Comparison of ENCODE assay signal across 27 mouse cellular contexts in genomic region chr19:6245806-6246205, GRCm38 (mm10). TPM values are rescaled to one million over a fixed set of nuclear protein-coding genes. Genes with fewer than 3 reads are reported as not detected.
DNase-seq lines count a peak whose midpoint lies in the region; TF ChIP-seq lines count a peak whose summit lies in the region.
"Had no signal": no experiment of that assay in that cellular context is flagged by ENCODE, and none has a peak within 500 bp of the region (broad histone marks: within the 10 kb centered on the region; RNA-seq: fewer than 3 reads in every experiment).

No protein-coding gene starts in this region.

- no peak overlapping the region for H3K27ac ChIP-seq in heart, adult 2 months
- H3K27ac ChIP-seq: forebrain, embryonic 10.5 days; forebrain, embryonic 13.5 days; gastrocnemius, adult 2 months; hindbrain, embryonic 12.5 days; hindbrain, embryonic 15.5 days had no signal

- intact Hi-C loops in heart, adult 2 months (cut with DNase I) = no loop called here

- WGBS in heart, adult 2 months = 33% methylated on average over 1 of the region's 1 CpGs

- H3K36me3 ChIP-seq in heart, adult 2 months (ENCODE audit: control insufficient read depth, insufficient read depth, low read length) = no peaks in the 10 kb centered on the region

- H3K79me2 ChIP-seq in heart, adult 2 months (replicated peaks; ENCODE audit: control insufficient read depth, insufficient read depth, low read length) = no peaks in the 10 kb centered on the region

- no peaks in the 10 kb centered on the region; the same call in none of the 2 replicates for H3K4me1 ChIP-seq in heart, adult 2 months (ENCODE audit: control insufficient read depth, insufficient read depth, low read length)

- TF ChIP-seq POLR2A in heart, adult 2 months (IDR thresholded peaks at IDR 0.05; ENCODE audit: insufficient read depth, low read depth, low read length) = no peak

- peak; percentile 11; the same call in 1 of the 2 replicates for TF ChIP-seq CTCF in heart, adult 2 months (IDR thresholded peaks at IDR 0.05)

- no peaks in the 10 kb centered on the region for H3K27me3 ChIP-seq in heart, adult 2 months (ENCODE audit: control insufficient read depth, insufficient read depth, low read length)
- H3K27me3 ChIP-seq: CH12.LX; forebrain, embryonic 13.5 days; hindbrain, embryonic 12.5 days; hindbrain, embryonic 15.5 days; Patski had no signal

- no peak overlapping the region for H3K9ac ChIP-seq in heart, adult 2 months (ENCODE audit: low read depth, low read length)
- H3K9ac ChIP-seq: forebrain, embryonic 13.5 days; hindbrain, embryonic 12.5 days; hindbrain, embryonic 15.5 days had no signal

- no peak for TF ChIP-seq EP300 in heart, adult 2 months (IDR thresholded peaks at IDR 0.05; ENCODE audit: insufficient read depth, low read depth, low read length)

- no peak for DNase-seq in heart, adult 2 months
- DNase-seq in heart, adult 11 months = no peak
- DNase-seq in MN1 (ENCODE audit: low spot score) (peak; percentile 48), adipocyte (ENCODE audit: low spot score) (peak; percentile 79)
- no peak for DNase-seq in thymus, postnatal 36 days
- DNase-seq in spleen, postnatal 14 days (ENCODE audit: low spot score in 2 of 2) = no peak
- DNase-seq in adrenal gland, postnatal 4 days (ENCODE audit: low spot score in 2 of 2) = no peak
- DNase-seq: adrenal gland, adult 8-10 months; adrenal gland, postnatal 25 days; B cell, adult 2 months; cerebellum, adult 18-20 months; cerebellum, adult 9-10 months; cerebellum, postnatal 14 days; gastrocnemius, adult 2 months; gastrocnemius, postnatal 14 days had no signal

- no peak overlapping the region for H3K4me3 ChIP-seq in heart, adult 2 months
- H3K4me3 ChIP-seq: forebrain, embryonic 10.5 days; forebrain, embryonic 13.5 days; gastrocnemius, adult 2 months; hindbrain, embryonic 12.5 days; hindbrain, embryonic 15.5 days had no signal

RNA-seq across cellular contexts. Expression of gene Atg2a, which starts 4.3 kb away (rescaled TPM):
- 10 to 100 TPM; 20.5 to 24.5 TPM for total RNA-seq in heart, adult 2 months (2021)
- 26.3 and 26.7 TPM in 2 replicates for polyA plus RNA-seq in heart, adult 2 months (2012; rRNA removed)
- 10 to 100 TPM; 40.0 to 41.1 TPM for total RNA-seq in adrenal gland, postnatal 4 days (2021)

RNA-seq across cellular contexts. Expression of gene Ppp2r5b, which starts 10.1 kb away (rescaled TPM):
- 10 to 100 TPM; 34.8 to 35.1 TPM for total RNA-seq in heart, adult 2 months (2021)
- 36.8 and 40.6 TPM in 2 replicates for polyA plus RNA-seq in heart, adult 2 months (2012; rRNA removed)
- 10 to 100 TPM; 68.4 to 71.2 TPM for total RNA-seq in adrenal gland, postnatal 4 days (2021)

RNA-seq across cellular contexts. Expression of gene Gpha2, which starts 19.6 kb away (rescaled TPM):
- not detected for total RNA-seq in heart, adult 2 months (2021)
- 0.27 TPM in 1 of 2 replicates, not detected in the other for polyA plus RNA-seq in heart, adult 2 months (2012; rRNA removed)
- total RNA-seq in adrenal gland, postnatal 4 days (2021) = 10 to 100 TPM; 40.5 to 50.4 TPM
- total RNA-seq: CH12.LX; gastrocnemius, adult 2 months; gastrocnemius, postnatal 14 days; heart, adult 8-10 months; heart, postnatal 25 days; MEL had no signal
- polyA plus RNA-seq: forebrain, embryonic 13.5 days; forebrain, embryonic 16.5 days; heart, embryonic 14.5 days; heart, postnatal 0 days; hindbrain, embryonic 15.5 days had no signal

RNA-seq across cellular contexts. Expression of gene Ehd1, which starts 30.7 kb away (rescaled TPM):
- total RNA-seq in heart, adult 2 months (2021) = 100 to 1,000 TPM in 1 of 2 experiments, 10 to 100 TPM in 1; 98.0 to 120 TPM
- polyA plus RNA-seq in heart, adult 2 months (2012; rRNA removed) = 111 and 142 TPM in 2 replicates
- 10 to 100 TPM; 88.2 to 90.2 TPM for total RNA-seq in adrenal gland, postnatal 4 days (2021)

Comparison
In these comparisons a context has a peak if more than half of its experiments do, and no peak if none do; other contexts are left out.
1. DNase-seq: peak in MN1 (single experiment) and adipocyte (single experiment); none in heart, adult 2 months (0 of 2), heart, adult 11 months (single experiment), thymus, postnatal 36 days (0 of 2), spleen, postnatal 14 days (0 of 2) and adrenal gland, postnatal 4 days (0 of 2).
2. RNA of gene Gpha2, which starts 19.6 kb away (total RNA-seq): 40.5 to 50.4 TPM in adrenal gland, postnatal 4 days; not detected in heart, adult 2 months; every median in the first group is over 10 times any median in the second.